Mouse (Mus musculus) C2C12 (cell line): ENCODE measurements around the gene Rps6kb2.

Experiments
- CTCF ChIP-seq: IDR thresholded peaks from one replicate; pipeline ENCODE4 v1.5.1; 2011; ENCODE audit not compliant: control insufficient read depth, insufficient read depth, insufficient read length
- FOSL1 ChIP-seq: IDR thresholded peaks from one replicate; pipeline ENCODE4 v1.8.0; 2011; ENCODE audit warnings: mild to moderate bottlenecking, low read length; ENCODE audit not compliant: poor library complexity, insufficient read depth, severe bottlenecking
- MAX ChIP-seq: IDR thresholded peaks from one replicate; pipeline ENCODE4 v1.6.1; 2011; ENCODE audit warnings: mild to moderate bottlenecking, control low read depth
- MYOD1 ChIP-seq: IDR thresholded peaks from one replicate; pipeline ENCODE4 v1.6.1; 2011; ENCODE audit warnings: low read depth; ENCODE audit not compliant: control insufficient read depth, insufficient read length
- MYOG ChIP-seq: IDR thresholded peaks from one replicate; pipeline ENCODE4 v1.6.1; 2011; ENCODE audit not compliant: control insufficient read depth, insufficient read length; ENCODE audit errors: extremely low read depth
- USF1 ChIP-seq: IDR thresholded peaks from one replicate; pipeline ENCODE4 v1.6.1; 2011; ENCODE audit warnings: low read depth, mild to moderate bottlenecking, control low read depth, moderate library complexity

DNA sequence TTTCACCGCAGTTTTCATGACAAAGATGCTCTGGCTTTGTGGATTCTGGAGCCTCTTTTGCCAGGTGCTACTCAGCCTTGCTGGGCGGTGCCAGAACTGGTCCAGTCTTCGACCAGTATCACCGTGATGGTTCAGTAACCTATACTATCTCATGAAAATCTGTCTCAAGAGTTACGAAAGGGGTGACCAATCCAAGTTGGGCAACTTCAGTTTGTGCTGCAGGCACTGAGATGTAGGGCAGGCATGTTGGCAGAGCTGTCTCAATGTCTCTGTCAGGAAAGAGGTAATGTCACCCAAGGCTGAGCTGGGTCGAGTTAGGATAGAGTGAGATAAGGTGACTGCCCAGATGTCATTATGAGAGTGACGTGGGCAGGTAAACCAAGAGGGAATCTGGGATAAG is 17.3 kb upstream of the Rps6kb2 start:
- TF ChIP-seq MAX (no peak), CTCF (no peak), USF1 (no peak), MYOD1 (no peak), MYOG (no peak), FOSL1 (no peak)
